Mouse (Mus musculus) thymus, adult 2 months (tissue): ENCODE measurements around the gene Ly6g. TPM values are rescaled to one million over a fixed set of nuclear protein-coding genes. Genes with fewer than 3 reads are reported as not detected.

ENCODE experiments used
- polyA plus RNA-seq: library from polyadenylated mRNA; depleted of rRNA; stranded (reverse); fragments of >200 nt; gene quantifications from 2 replicates; pipeline ENCODE4 v1.2.3, GENCODE M21; 2012; rRNA removed

Ly6g gene
- polyA plus RNA-seq, 1 experiment: 2.5 TPM

Other genes starting within 250 kb of the Ly6g start
- gene Ly6i, start 171.8 kb upstream of the Ly6g start, polyA plus RNA-seq: 4.1 and 5.2 TPM in 2 replicates
- gene Ly6a, start 157.2 kb upstream of the Ly6g start, polyA plus RNA-seq: 112 and 170 TPM in 2 replicates
- gene Ly6c1, start 106.4 kb upstream of the Ly6g start, polyA plus RNA-seq: 77.4 and 130 TPM in 2 replicates
- 99.7 and 179 TPM in 2 replicates for gene Ly6c2, start 43.3 kb upstream of the Ly6g start, polyA plus RNA-seq
- 0.18 and 0.50 TPM in 2 replicates for gene BC025446, start 61.1 kb downstream of the Ly6g start, polyA plus RNA-seq
- not detected in 2 replicates for gene Ly6f, start 113.2 kb downstream of the Ly6g start, polyA plus RNA-seq